Mouse (Mus musculus) CH12.LX (cell line): ENCODE measurements at regions not wholly inside any gene's neighbourhood (a gene's known extent, or its start where the extent isn't known, plus 50 kb on each side); places are given as distances from the start of the nearest gene placed in this dataset.

Experiments used
- DNase-seq: peaks from one replicate; pipeline ENCODE4 v3.0.0-alpha.2; 2013; ENCODE audit errors: extremely low read depth
- H3K27ac ChIP-seq: 2 replicates; pipeline ENCODE4 v1.5.1; 2012; ENCODE audit warnings: low read depth, mild to moderate bottlenecking, control low read depth, moderate library complexity; ENCODE audit not compliant: insufficient read depth
- H3K27me3 ChIP-seq: replicated peaks from 2 replicates; pipeline ENCODE3; 2012; ENCODE audit warnings: inconsistent platforms
- H3K36me3 ChIP-seq, 2 experiments: replicated peaks in 1 of 2; 2 replicates each; pipeline versions ENCODE3 to v1.6.1; 2012; ENCODE audit warnings: inconsistent platforms in 1 of 2, low read length in 1 of 2, mild to moderate bottlenecking in 1 of 2, mixed read lengths in 1 of 2, moderate library complexity in 1 of 2; ENCODE audit not compliant: control insufficient read depth in 1 of 2, insufficient read depth in 1 of 2
- H3K4me1 ChIP-seq, 2 experiments: 2 replicates each; pipeline ENCODE4 v1.6.1; 2012; ENCODE audit warnings: inconsistent platforms in 1 of 2, moderate library complexity in 1 of 2; ENCODE audit not compliant: insufficient read depth in 2 of 2, control insufficient read depth in 1 of 2
- H3K4me2 ChIP-seq: 2 replicates; pipeline ENCODE4 v1.6.1; 2012; ENCODE audit warnings: low read depth, mild to moderate bottlenecking, control low read depth; ENCODE audit not compliant: poor library complexity, insufficient read depth, severe bottlenecking
- H3K4me3 ChIP-seq, 3 experiments: fragments of 150-350 bp in 1 of 3; sonication (generic) in 1 of 3; replicated peaks in 1 of 3; 2 replicates each; pipeline versions ENCODE3 to v1.5.1; 2011 to 2012; ENCODE audit warnings: low read depth in 2 of 3, low read length in 2 of 3, mild to moderate bottlenecking in 2 of 3, moderate library complexity in 2 of 3, control low read depth in 1 of 3, improper control_type of control experiment in 1 of 3, inconsistent platforms in 1 of 3, mixed read lengths in 1 of 3; ENCODE audit not compliant: poor library complexity in 1 of 3
- H3K79me2 ChIP-seq: replicated peaks from 2 replicates; pipeline ENCODE4 v1.6.1; 2012; ENCODE audit warnings: mild to moderate bottlenecking, moderate library complexity; ENCODE audit not compliant: control insufficient read depth, poor library complexity, insufficient read depth, severe bottlenecking; ENCODE audit errors: extremely low read depth
- H3K9ac ChIP-seq: 2 replicates; pipeline ENCODE4 v1.6.1; 2012; ENCODE audit warnings: low read depth, mild to moderate bottlenecking, control low read depth, moderate library complexity; ENCODE audit not compliant: insufficient read depth
- H3K9me3 ChIP-seq: replicated peaks from 2 replicates; pipeline ENCODE3; 2012; ENCODE audit warnings: low read length, inconsistent platforms, mixed read lengths
- CHD1 ChIP-seq: IDR thresholded peaks from 2 replicates; pipeline ENCODE4 v1.6.1; 2012; ENCODE audit warnings: low read depth, low read length, improper control_type of control experiment, inconsistent platforms
- ELF1 ChIP-seq: IDR thresholded peaks from 2 replicates; pipeline ENCODE4 v1.6.1; 2014; ENCODE audit warnings: low read depth, mild to moderate bottlenecking, inconsistent platforms, low read length, improper control_type of control experiment
- ETS1 ChIP-seq: conservative IDR thresholded peaks from 2 replicates; pipeline ENCODE4 v1.6.1; 2012; ENCODE audit warnings: low read depth, mild to moderate bottlenecking, inconsistent platforms, low read length, improper control_type of control experiment, moderate library complexity
- HCFC1 ChIP-seq: IDR thresholded peaks from 2 replicates; pipeline ENCODE4 v1.6.1; 2012; ENCODE audit warnings: low read depth, mild to moderate bottlenecking, inconsistent platforms, low read length, improper control_type of control experiment
- JUN ChIP-seq: IDR thresholded peaks from 2 replicates; pipeline ENCODE4 v1.6.1; 2011; ENCODE audit warnings: low read depth, mild to moderate bottlenecking, low read length, improper control_type of control experiment, moderate library complexity; ENCODE audit not compliant: insufficient read depth
- JUND ChIP-seq: conservative IDR thresholded peaks from 2 replicates; pipeline ENCODE4 v1.6.1; 2011; ENCODE audit warnings: low read depth, low read length, improper control_type of control experiment
- MAFK ChIP-seq: IDR thresholded peaks from 2 replicates; pipeline ENCODE4 v1.6.1; 2011; ENCODE audit warnings: low read length, improper control_type of control experiment; ENCODE audit not compliant: insufficient replicate concordance
- MAX ChIP-seq: IDR thresholded peaks from 2 replicates; pipeline ENCODE4 v1.6.1; 2011; ENCODE audit warnings: low read length, improper control_type of control experiment
- MAZ ChIP-seq: IDR thresholded peaks from 2 replicates; pipeline ENCODE4 v1.6.1; 2012; ENCODE audit warnings: low read depth, mild to moderate bottlenecking, inconsistent platforms, low read length, improper control_type of control experiment, moderate library complexity
- NELFE ChIP-seq: IDR thresholded peaks from 2 replicates; pipeline ENCODE4 v1.6.1; 2011; ENCODE audit warnings: low read depth, low read length, improper control_type of control experiment
- PAX5 ChIP-seq: IDR thresholded peaks from 2 replicates; pipeline ENCODE4 v1.6.1; 2012; ENCODE audit warnings: low read length, inconsistent platforms, mixed read lengths
- POLR2A ChIP-seq: IDR thresholded peaks from 2 replicates; pipeline ENCODE4 v1.6.1; 2011; ENCODE audit warnings: low read depth, mild to moderate bottlenecking, improper control_type of control experiment, low read length
- POLR2AphosphoS2 ChIP-seq: IDR thresholded peaks from 2 replicates; pipeline ENCODE4 v1.6.1; 2011; ENCODE audit warnings: low read depth, low read length, improper control_type of control experiment
- RCOR1 ChIP-seq: conservative IDR thresholded peaks from 2 replicates; pipeline ENCODE4 v1.6.1; 2012; ENCODE audit warnings: low read depth, mild to moderate bottlenecking, inconsistent platforms, low read length, improper control_type of control experiment
- SIN3A ChIP-seq: IDR thresholded peaks from 2 replicates; pipeline ENCODE4 v1.6.1; 2012; ENCODE audit warnings: low read length, improper control_type of control experiment, inconsistent platforms
- TBP ChIP-seq: conservative IDR thresholded peaks from 2 replicates; pipeline ENCODE4 v1.6.1; 2011; ENCODE audit warnings: low read depth, low read length, improper control_type of control experiment
- UBTF ChIP-seq: IDR thresholded peaks from 2 replicates; pipeline ENCODE4 v1.6.1; 2012; ENCODE audit warnings: low read depth, mild to moderate bottlenecking, inconsistent platforms, low read length, improper control_type of control experiment, moderate library complexity
- USF2 ChIP-seq: conservative IDR thresholded peaks from 2 replicates; pipeline ENCODE4 v1.6.1; 2011; ENCODE audit warnings: low read depth, low read length, improper control_type of control experiment
- ZC3H11A ChIP-seq: IDR thresholded peaks from 2 replicates; pipeline ENCODE4 v1.6.1; 2012; ENCODE audit warnings: low read depth, mild to moderate bottlenecking, inconsistent platforms, low read length, improper control_type of control experiment
- ZKSCAN1 ChIP-seq: IDR thresholded peaks from 2 replicates; pipeline ENCODE4 v1.6.1; 2012; ENCODE audit warnings: low read depth, inconsistent platforms, low read length, improper control_type of control experiment, borderline replicate concordance
- ZMIZ1 ChIP-seq: IDR thresholded peaks from 2 replicates; pipeline ENCODE4 v1.6.1; 2012; ENCODE audit warnings: low read depth, mild to moderate bottlenecking, inconsistent platforms, low read length, improper control_type of control experiment
- ZNF384 ChIP-seq: IDR thresholded peaks from 2 replicates; pipeline ENCODE4 v1.6.1; 2012; ENCODE audit warnings: low read depth, low read length, improper control_type of control experiment, inconsistent platforms
- dilution Hi-C: fragments of 300-500 bp; cut with MboI; formaldehyde crosslinking; loops from 2 replicates; pipeline ENCODE4 v1.14.3; 2020; ENCODE audit warnings: low sequenced_read_pairs; ENCODE audit not compliant: extremely low pct_unique_long_range_greater_than_20kb, extremely low pct_ligation_motif_present
- in situ Hi-C: fragments of 300-500 bp; cut with MboI; formaldehyde crosslinking; loops from 3 replicates; pipeline ENCODE4 v1.14.3; 2019; ENCODE audit warnings: low sequenced_read_pairs, low pct_ligation_motif_present, low pct_unique_long_range_greater_than_20kb, mixed read lengths

- H3K4me1 ChIP-seq = peaks cover 0 to 6% of the 10 kb centered on the region in 2 experiments; a peak in 2 of 4 replicates
- DNase-seq = no peak
- H3K27me3 ChIP-seq = no peaks in the 10 kb centered on the region
- in situ Hi-C loops (no loop called here), dilution Hi-C loops (no loop called here)
- TF ChIP-seq ETS1 (no peak), ELF1 (no peak), JUN (no peak), UBTF (no peak), ZMIZ1 (no peak), PAX5 (no peak), POLR2AphosphoS2 (no peak), MAFK (no peak), ZNF384 (no peak), USF2 (no peak), JUND (no peak), SIN3A (no peak), MAX (no peak)
- TF ChIP-seq, all 38 proteins: peak for 0
- Histone ChIP-seq H3K27ac (no peak overlapping the region), H3K4me2 (no peak overlapping the region), H3K9me3 (no peaks in the 10 kb centered on the region), H3K4me3 (no peak overlapping the region), H3K36me3 (no peaks in the 10 kb centered on the region), H3K79me2 (no peaks in the 10 kb centered on the region), H3K9ac (no peak overlapping the region)
These were observed 93.5 kb downstream of the Cand1 start for GRCm38 (mm10) chr10:119146342-119146741.

GRCm38 (mm10) chr10:119142866-119143265 lies 97.0 kb downstream of the Cand1 start:
- no peak overlapping the region for H3K9ac ChIP-seq
- H3K27me3 ChIP-seq = no peaks in the 10 kb centered on the region
- dilution Hi-C loops (no loop called here), in situ Hi-C loops (no loop called here)
- H3K36me3 ChIP-seq = no peaks in the 10 kb centered on the region
- DNase-seq = no peak
- H3K27ac ChIP-seq = no peak overlapping the region
- H3K4me1 ChIP-seq = peaks cover 0 to 6% of the 10 kb centered on the region in 2 experiments; a peak in 2 of 4 replicates
- TF ChIP-seq ZMIZ1 (no peak), POLR2A (no peak), HCFC1 (no peak), RCOR1 (no peak), ZC3H11A (no peak), ZKSCAN1 (no peak), MAZ (no peak), POLR2AphosphoS2 (no peak), MAX (no peak), CHD1 (no peak), NELFE (no peak), ZNF384 (no peak), JUN (no peak), ETS1 (no peak), USF2 (no peak), TBP (no peak)
- no peak overlapping the region for H3K4me3 ChIP-seq
- no peak overlapping the region for H3K4me2 ChIP-seq
- H3K9me3 ChIP-seq = no peaks in the 10 kb centered on the region
- H3K79me2 ChIP-seq = no peaks in the 10 kb centered on the region
